Mouse (Mus musculus) limb, embryonic 15.5 days (tissue): ENCODE results near the gene Susd1. TPM values are rescaled to one million over a fixed set of nuclear protein-coding genes. Genes with fewer than 3 reads are reported as not detected.

Experiments used
- ATAC-seq: fragments of 200-750 bp; cut with Nextera tagmentation; 2 replicates; pipeline ENCODE4 v1.8.0; 2017; ENCODE audit warnings: low read depth, moderate TSS enrichment; ENCODE audit not compliant: insufficient number of reproducible peaks, low FRiP score, low TSS enrichment
- H3K27ac ChIP-seq: fragments of 300-500 bp; sonication (generic); 2 replicates; pipeline ENCODE4 v1.5.1; 2015; ENCODE audit warnings: moderate library complexity, mild to moderate bottlenecking, inconsistent platforms
- H3K27me3 ChIP-seq: fragments of 300-500 bp; sonication (generic); 2 replicates; pipeline ENCODE4 v1.6.1; 2015; ENCODE audit warnings: inconsistent platforms
- H3K36me3 ChIP-seq: fragments of 300-500 bp; sonication (generic); 2 replicates; pipeline ENCODE4 v1.6.1; 2015; ENCODE audit warnings: inconsistent platforms
- H3K4me1 ChIP-seq: fragments of 300-500 bp; sonication (generic); 2 replicates; pipeline ENCODE4 v1.6.1; 2015; ENCODE audit warnings: inconsistent platforms
- H3K4me2 ChIP-seq: fragments of 300-500 bp; sonication (generic); 2 replicates; pipeline ENCODE4 v1.6.1; 2015; ENCODE audit warnings: mild to moderate bottlenecking, inconsistent platforms
- H3K4me3 ChIP-seq: fragments of 300-500 bp; sonication (generic); 2 replicates; pipeline ENCODE4 v1.5.1; 2015; ENCODE audit warnings: mild to moderate bottlenecking, inconsistent platforms
- H3K9ac ChIP-seq: fragments of 300-500 bp; sonication (generic); 2 replicates; pipeline ENCODE4 v1.6.1; 2015; ENCODE audit warnings: inconsistent platforms
- H3K9me3 ChIP-seq: fragments of 300-500 bp; sonication (generic); 2 replicates; pipeline ENCODE4 v1.6.1; 2016; ENCODE audit warnings: inconsistent platforms
- WGBS: fragments of 180-500 bp; shearing (Covaris S2); methylation state at CpG from one replicate; pipeline ENCODE4 v1.1.7; 2015; 5-methylcytosine and 5-hydroxymethylcytosine counted together
- polyA plus RNA-seq: library from polyadenylated mRNA; unstranded; fragments of >200 nt; fragmentation: Nextera tagmentation; extraction: Ambion mirVana; gene quantifications from 2 replicates; pipeline ENCODE4 v1.2.1, GENCODE M21; 2015

Gene Susd1
- polyA plus RNA-seq, 1 experiment from 2014 or later: 3.9 TPM

- Histone ChIP-seq H3K27me3 (no peaks in the 10 kb centered on the region), H3K36me3 (no peaks in the 10 kb centered on the region), H3K9ac (no peak overlapping the region), H3K4me2 (no peak overlapping the region), H3K27ac (no peak overlapping the region), H3K4me1 (peaks cover 32% of the 10 kb centered on the region), H3K4me3 (no peak overlapping the region), H3K9me3 (no peaks in the 10 kb centered on the region)
- WGBS: 45% methylated on average over 6 of the region's 6 CpGs
- ATAC-seq: no peak
Measured at GRCm38 (mm10) chr4:59326031-59326760, 112.2 kb downstream of the Susd1 start.

- H3K9me3 ChIP-seq: no peaks in the 10 kb centered on the region
- no peaks in the 10 kb centered on the region for H3K36me3 ChIP-seq
- 84% methylated on average over 5 of the region's 5 CpGs for WGBS
- no peak overlapping the region for H3K4me2 ChIP-seq
- no peaks in the 10 kb centered on the region for H3K27me3 ChIP-seq
- H3K4me1 ChIP-seq: peaks cover 23% of the 10 kb centered on the region
- no peak overlapping the region for H3K9ac ChIP-seq
- no peak for ATAC-seq
- H3K4me3 ChIP-seq: no peak overlapping the region
- H3K27ac ChIP-seq: no peak overlapping the region
Measured at GRCm38 (mm10) chr4:59324317-59324716, 114.1 kb downstream of the Susd1 start.

- H3K27ac ChIP-seq: peak overlapping the region; percentile 60
- H3K4me3 ChIP-seq: no peak overlapping the region
- 0 out of 2 replicates have a peak, but pooled peaks have one; percentile 40 for ATAC-seq
- H3K4me1 ChIP-seq: peaks cover 23% of the 10 kb centered on the region
- no peaks in the 10 kb centered on the region for H3K9me3 ChIP-seq
- no peaks in the 10 kb centered on the region for H3K36me3 ChIP-seq
- H3K9ac ChIP-seq: no peak overlapping the region
- WGBS: 20% methylated on average over 7 of the region's 7 CpGs
- H3K4me2 ChIP-seq: peak overlapping the region; percentile 17; the same call in 1 of the 2 replicates
- no peaks in the 10 kb centered on the region for H3K27me3 ChIP-seq
Measured at GRCm38 (mm10) chr4:59323231-59323651, 115.2 kb downstream of the Susd1 start.

DNA sequence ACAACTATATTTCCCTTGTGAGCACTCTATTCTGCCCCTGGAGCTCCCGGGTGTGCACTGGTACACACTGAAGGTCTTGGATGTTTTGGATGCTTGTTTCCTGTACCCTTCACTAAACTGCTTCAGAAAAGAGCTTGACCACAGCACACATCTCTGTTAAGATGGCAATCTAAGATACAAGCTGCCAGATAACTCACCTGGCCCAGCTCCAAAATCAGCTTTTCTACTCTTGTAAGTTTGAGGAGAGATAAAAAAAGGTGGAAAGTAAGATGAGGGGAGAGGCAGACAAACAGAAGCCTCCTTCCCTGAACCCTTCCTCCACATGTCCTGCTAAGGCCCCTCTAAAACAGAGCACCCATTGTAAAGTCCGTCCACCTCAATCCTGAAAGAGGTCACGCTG lies 115.7 kb downstream of the Susd1 start:
- Histone ChIP-seq H3K27ac (peak overlapping the region; percentile 60), H3K4me1 (peaks cover 23% of the 10 kb centered on the region), H3K4me2 (0 out of 2 replicates have a peak overlapping the region, but pooled peaks have one; percentile 17), H3K9ac (no peak overlapping the region), H3K36me3 (no peaks in the 10 kb centered on the region), H3K27me3 (no peaks in the 10 kb centered on the region), H3K4me3 (no peak overlapping the region), H3K9me3 (no peaks in the 10 kb centered on the region)
- ATAC-seq: no peak
- WGBS: 46% methylated on average over 3 of the region's 3 CpGs

GRCm38 (mm10) chr4:59322056-59322455 lies 116.4 kb downstream of the Susd1 start:
- 85% methylated on average over 6 of the region's 6 CpGs for WGBS
- no peak for ATAC-seq
- Histone ChIP-seq H3K4me2 (no peak overlapping the region), H3K4me3 (no peak overlapping the region), H3K9me3 (no peaks in the 10 kb centered on the region), H3K9ac (no peak overlapping the region), H3K27ac (no peak overlapping the region), H3K36me3 (no peaks in the 10 kb centered on the region), H3K4me1 (peaks cover 23% of the 10 kb centered on the region), H3K27me3 (no peaks in the 10 kb centered on the region)

- no peaks in the 10 kb centered on the region for H3K36me3 ChIP-seq
- ATAC-seq: no peak
- H3K27me3 ChIP-seq: no peaks in the 10 kb centered on the region
- 69% methylated on average over 12 of the region's 12 CpGs for WGBS
- H3K4me2 ChIP-seq: no peak overlapping the region
- H3K27ac ChIP-seq: no peak overlapping the region
- no peak overlapping the region for H3K9ac ChIP-seq
- no peaks in the 10 kb centered on the region for H3K9me3 ChIP-seq
- no peak overlapping the region for H3K4me3 ChIP-seq
- H3K4me1 ChIP-seq: peaks cover 23% of the 10 kb centered on the region
Measured at GRCm38 (mm10) chr4:59321181-59322008, 117.0 kb downstream of the Susd1 start.

- 57% methylated on average over 9 of the region's 9 CpGs for WGBS
- Histone ChIP-seq H3K27ac (no peak overlapping the region), H3K9me3 (no peaks in the 10 kb centered on the region), H3K4me3 (no peak overlapping the region), H3K4me2 (no peak overlapping the region), H3K4me1 (peaks cover 32% of the 10 kb centered on the region), H3K9ac (no peak overlapping the region), H3K27me3 (no peaks in the 10 kb centered on the region), H3K36me3 (no peaks in the 10 kb centered on the region)
- ATAC-seq: no peak
Measured at GRCm38 (mm10) chr4:59319136-59319941, 119.1 kb downstream of the Susd1 start.

GRCm38 (mm10) chr4:59318602-59319001 lies 119.8 kb downstream of the Susd1 start:
- H3K9me3 ChIP-seq: no peaks in the 10 kb centered on the region
- WGBS: 88% methylated on average over 6 of the region's 6 CpGs
- no peak overlapping the region for H3K4me3 ChIP-seq
- no peak overlapping the region for H3K27ac ChIP-seq
- no peak overlapping the region for H3K9ac ChIP-seq
- no peaks in the 10 kb centered on the region for H3K36me3 ChIP-seq
- peaks cover 26% of the 10 kb centered on the region for H3K4me1 ChIP-seq
- ATAC-seq: no peak
- no peaks in the 10 kb centered on the region for H3K27me3 ChIP-seq
- no peak overlapping the region for H3K4me2 ChIP-seq

GRCm38 (mm10) chr4:59315553-59316405 lies 122.7 kb downstream of the Susd1 start:
- no peaks in the 10 kb centered on the region for H3K9me3 ChIP-seq
- 45% methylated on average over 15 of the region's 15 CpGs for WGBS
- no peak overlapping the region for H3K4me3 ChIP-seq
- peak; percentile 80 for ATAC-seq
- H3K36me3 ChIP-seq: no peaks in the 10 kb centered on the region
- no peaks in the 10 kb centered on the region for H3K27me3 ChIP-seq
- H3K27ac ChIP-seq: peak overlapping the region; percentile 54; the same call in 1 of the 2 replicates
- peaks cover 13% of the 10 kb centered on the region for H3K4me1 ChIP-seq
- no peak overlapping the region for H3K4me2 ChIP-seq
- H3K9ac ChIP-seq: no peak overlapping the region

GRCm38 (mm10) chr4:59314939-59315552 lies 123.4 kb downstream of the Susd1 start:
- peak overlapping the region; percentile 54 for H3K27ac ChIP-seq
- no peak overlapping the region for H3K9ac ChIP-seq
- no peaks in the 10 kb centered on the region for H3K27me3 ChIP-seq
- H3K9me3 ChIP-seq: no peaks in the 10 kb centered on the region
- no peak overlapping the region for H3K4me2 ChIP-seq
- WGBS: 39% methylated on average over 3 of the region's 3 CpGs
- no peaks in the 10 kb centered on the region for H3K36me3 ChIP-seq
- H3K4me1 ChIP-seq: peaks cover 13% of the 10 kb centered on the region
- ATAC-seq: peak; percentile 68
- H3K4me3 ChIP-seq: no peak overlapping the region
